Mouse (Mus musculus) hindbrain, embryonic 16.5 days (tissue): Measurements from ENCODE around the gene Atp13a2. TPM values are rescaled to one million over a fixed set of nuclear protein-coding genes. Genes with fewer than 3 reads are reported as not detected.

Experiments
- ATAC-seq: fragments of 200-750 bp; cut with Nextera tagmentation; 2 replicates; pipeline ENCODE4 v1.8.0; 2017; ENCODE audit warnings: moderate TSS enrichment, moderate library complexity
- H3K27ac ChIP-seq: fragments of 300-500 bp; sonication (generic); 2 replicates; pipeline ENCODE4 v1.5.1; 2014; ENCODE audit warnings: low read depth, mild to moderate bottlenecking, control low read depth, low read length, moderate library complexity
- H3K27me3 ChIP-seq: fragments of 300-500 bp; sonication (generic); replicated peaks from 2 replicates; pipeline ENCODE4 v1.6.1; 2014; ENCODE audit warnings: low read length; ENCODE audit not compliant: control insufficient read depth, insufficient read depth
- H3K36me3 ChIP-seq: fragments of 300-500 bp; sonication (generic); 2 replicates; pipeline ENCODE4 v1.6.1; 2014; ENCODE audit warnings: mild to moderate bottlenecking, low read length, moderate library complexity, mixed read lengths; ENCODE audit not compliant: control insufficient read depth, insufficient read depth
- H3K4me1 ChIP-seq: fragments of 300-500 bp; sonication (generic); 2 replicates; pipeline ENCODE4 v1.6.1; 2014; ENCODE audit warnings: low read depth, low read length; ENCODE audit not compliant: control insufficient read depth, insufficient read depth
- H3K4me2 ChIP-seq: fragments of 300-500 bp; sonication (generic); 2 replicates; pipeline ENCODE4 v1.6.1; 2014; ENCODE audit warnings: mild to moderate bottlenecking, low read length, control low read depth, moderate library complexity
- H3K4me3 ChIP-seq: fragments of 300-500 bp; sonication (generic); 2 replicates; pipeline ENCODE4 v1.5.1; 2014; ENCODE audit warnings: mild to moderate bottlenecking, low read length, control low read depth, moderate library complexity
- H3K9ac ChIP-seq: fragments of 300-500 bp; sonication (generic); 2 replicates; pipeline ENCODE4 v1.6.1; 2014; ENCODE audit warnings: low read depth, mild to moderate bottlenecking, control low read depth, low read length, moderate library complexity
- H3K9me3 ChIP-seq: fragments of 300-500 bp; sonication (generic); 2 replicates; pipeline ENCODE4 v1.6.1; 2014; ENCODE audit warnings: mild to moderate bottlenecking, low read length, moderate library complexity; ENCODE audit not compliant: control insufficient read depth
- WGBS: fragments of 180-500 bp; shearing (Covaris S2); extraction: QIAGEN DNeasy Blood & Tissue Kit; methylation state at CpG from one replicate; pipeline ENCODE4 v1.1.7; 2014; 5-methylcytosine and 5-hydroxymethylcytosine counted together
- polyA plus RNA-seq: library from polyadenylated mRNA; unstranded; fragments of >200 nt; fragmentation: Nextera tagmentation; extraction: Ambion mirVana; gene quantifications from 2 replicates; pipeline ENCODE4 v1.2.1, GENCODE M21; 2015

Gene Atp13a2
- polyA plus RNA-seq = 185 and 196 TPM in 2 replicates

DNA sequence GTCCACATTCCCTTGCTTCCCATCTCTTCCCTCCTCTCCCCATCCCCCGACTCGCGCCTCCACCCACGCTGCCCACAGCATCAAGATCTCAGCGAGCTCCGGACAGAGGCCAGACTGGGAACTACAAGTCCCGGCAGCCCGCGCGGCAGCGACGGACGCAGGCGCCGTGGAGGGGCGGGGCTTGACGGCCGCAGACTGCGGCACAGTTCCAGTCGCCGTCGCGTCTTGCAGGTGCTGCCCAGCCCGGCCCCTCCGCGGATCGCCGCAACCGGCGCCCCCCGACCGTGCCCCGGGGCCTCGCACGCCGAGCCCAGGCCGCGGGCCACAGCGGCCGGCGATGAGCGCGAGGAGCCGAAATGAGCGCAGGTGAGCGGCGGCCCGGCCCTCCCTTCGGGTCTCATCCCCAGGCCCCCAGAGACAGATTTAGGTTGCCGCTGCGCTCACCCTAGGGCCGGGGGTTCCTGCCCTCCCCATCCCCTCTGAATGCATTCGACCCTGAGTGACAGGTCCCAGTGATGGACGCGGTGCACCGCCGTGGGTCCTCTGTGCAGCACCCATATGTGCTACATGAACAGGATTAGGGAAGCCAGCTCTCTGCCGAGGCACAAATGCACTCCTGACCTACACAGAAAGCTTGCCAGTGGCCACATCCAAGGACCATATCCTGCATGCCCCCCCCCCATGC is at the start of gene Atp13a2:
Gene Atp13a2 (plus strand): TSS at position 163 of the 685 bp plus-strand sequence.
- peak within 1 kb of the TSS; percentile 83 for H3K27ac ChIP-seq
- peaks cover 30% of the 10 kb centered on the region for H3K4me1 ChIP-seq
- H3K36me3 ChIP-seq = no peaks in the 10 kb centered on the region

DNA sequence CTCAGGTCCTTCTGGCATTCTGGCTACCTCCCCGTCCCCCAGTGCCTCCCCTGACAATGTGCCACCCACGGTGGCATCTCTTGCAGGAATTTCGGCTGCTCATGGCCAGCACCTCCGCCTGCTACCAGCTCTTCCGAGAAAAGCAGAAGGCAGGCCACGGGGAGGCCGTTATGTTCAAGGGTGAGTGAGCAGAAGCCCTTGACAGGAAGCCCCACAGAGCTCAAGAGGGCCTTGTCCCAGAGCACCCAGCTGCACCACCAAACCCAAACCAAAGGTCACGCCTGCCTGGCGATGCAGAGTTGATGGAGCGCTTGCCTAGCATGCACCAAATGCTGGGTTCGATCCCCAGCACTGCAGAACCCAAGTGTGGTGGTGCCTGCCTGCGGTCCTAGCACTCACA is 42.3 kb upstream of the Atp13a2 start:
- H3K27ac ChIP-seq = no peak overlapping the region
- H3K27me3 ChIP-seq = no peaks in the 10 kb centered on the region
- no peak overlapping the region for H3K4me3 ChIP-seq
- H3K9me3 ChIP-seq = no peaks in the 10 kb centered on the region
- H3K9ac ChIP-seq = no peak overlapping the region
- no peaks in the 10 kb centered on the region for H3K36me3 ChIP-seq
- WGBS = 87% methylated on average over 12 of the region's 12 CpGs
- no peak for ATAC-seq
- H3K4me2 ChIP-seq = no peak overlapping the region
- H3K4me1 ChIP-seq = no peaks in the 10 kb centered on the region

More for the DNA sequence above, at the start of gene Atp13a2:
- no peaks in the 10 kb centered on the region for H3K9me3 ChIP-seq
- peak; percentile 89 for ATAC-seq
- peak within 1 kb of the TSS; percentile 59 for H3K4me2 ChIP-seq
- H3K9ac ChIP-seq = peak within 1 kb of the TSS; percentile 98
- WGBS = 0% methylated on average over 38 of the region's 58 CpGs
- H3K4me3 ChIP-seq = peak within 1 kb of the TSS; percentile 86
- H3K27me3 ChIP-seq = no peaks in the 10 kb centered on the region

DNA sequence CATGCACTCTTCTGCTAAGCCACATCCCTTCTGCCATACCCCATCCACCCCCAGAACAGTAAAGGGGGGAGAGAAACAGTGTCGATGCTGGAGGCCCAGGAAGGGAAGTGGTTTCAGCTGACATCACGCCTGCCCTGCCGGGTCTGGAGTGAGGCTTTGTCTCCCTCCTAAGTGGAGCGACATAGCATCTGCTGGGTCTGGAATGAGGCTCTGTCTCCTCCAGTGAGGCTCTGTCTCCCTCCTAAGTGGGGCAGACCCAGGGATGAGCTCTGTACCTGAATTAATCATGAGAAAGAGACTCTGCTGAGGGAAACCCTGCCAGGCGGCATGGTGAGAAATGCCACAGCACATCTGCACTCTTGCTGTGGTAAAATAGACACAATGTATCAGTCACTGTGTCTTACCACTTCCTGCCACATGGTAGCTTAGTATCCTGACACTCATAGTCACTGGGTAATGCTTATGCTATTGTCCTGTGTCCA is 41.7 kb upstream of the Atp13a2 start:
- Histone ChIP-seq H3K9me3 (no peaks in the 10 kb centered on the region), H3K4me2 (no peak overlapping the region), H3K36me3 (no peaks in the 10 kb centered on the region), H3K27me3 (no peaks in the 10 kb centered on the region), H3K9ac (no peak overlapping the region), H3K4me1 (no peaks in the 10 kb centered on the region), H3K27ac (no peak overlapping the region), H3K4me3 (no peak overlapping the region)
- ATAC-seq = no peak
- 76% methylated on average over 5 of the region's 5 CpGs for WGBS

DNA sequence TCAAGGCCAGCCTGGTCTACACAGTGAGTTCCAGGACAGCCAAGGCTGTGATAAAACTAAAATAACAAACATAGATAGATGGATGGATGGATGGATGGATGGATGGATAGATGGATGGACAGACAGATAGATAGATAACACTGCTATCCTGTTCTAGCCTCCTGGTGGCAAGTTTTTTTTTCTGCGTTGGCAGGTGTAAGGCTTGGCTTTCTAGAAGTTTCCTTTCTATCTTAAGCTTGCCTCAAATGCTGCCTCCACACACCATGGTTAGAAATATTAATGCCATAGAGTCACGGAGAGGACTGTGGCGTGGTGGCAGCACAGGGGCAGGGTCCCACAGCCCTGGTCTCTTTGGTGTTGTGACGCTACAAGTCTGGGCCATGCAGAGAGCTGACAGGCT is 41.1 kb upstream of the Atp13a2 start:
- Histone ChIP-seq H3K4me2 (no peak overlapping the region), H3K27ac (no peak overlapping the region), H3K27me3 (no peaks in the 10 kb centered on the region), H3K9me3 (no peaks in the 10 kb centered on the region), H3K4me1 (no peaks in the 10 kb centered on the region), H3K4me3 (no peak overlapping the region), H3K36me3 (no peaks in the 10 kb centered on the region), H3K9ac (no peak overlapping the region)
- no peak for ATAC-seq
- WGBS = 92% methylated on average over 4 of the region's 4 CpGs

DNA sequence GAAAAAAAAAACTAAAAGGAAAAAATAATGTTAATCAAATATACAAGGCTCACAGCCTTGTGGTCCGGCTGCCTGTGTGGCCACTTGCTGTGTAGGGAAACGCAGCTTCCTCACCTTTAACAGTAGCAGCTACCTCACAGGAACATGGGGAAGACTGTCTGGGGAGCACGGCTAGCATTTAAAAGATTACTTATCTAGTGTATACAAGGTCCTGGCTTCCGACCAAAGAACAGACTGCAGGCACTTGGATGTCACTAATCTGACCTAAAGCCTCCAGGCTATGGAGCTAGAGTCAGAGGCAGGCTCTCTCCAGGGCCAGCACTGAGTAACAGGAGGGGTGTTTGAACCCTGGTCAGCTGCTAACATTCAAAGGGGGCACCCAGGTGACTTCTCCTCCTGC is 40.6 kb upstream of the Atp13a2 start:
- Histone ChIP-seq H3K9ac (no peak overlapping the region), H3K36me3 (no peaks in the 10 kb centered on the region), H3K9me3 (no peaks in the 10 kb centered on the region), H3K4me2 (no peak overlapping the region), H3K4me3 (no peak overlapping the region), H3K27me3 (no peaks in the 10 kb centered on the region), H3K27ac (no peak overlapping the region), H3K4me1 (no peaks in the 10 kb centered on the region)
- 91% methylated on average over 4 of the region's 4 CpGs for WGBS
- no peak for ATAC-seq

DNA sequence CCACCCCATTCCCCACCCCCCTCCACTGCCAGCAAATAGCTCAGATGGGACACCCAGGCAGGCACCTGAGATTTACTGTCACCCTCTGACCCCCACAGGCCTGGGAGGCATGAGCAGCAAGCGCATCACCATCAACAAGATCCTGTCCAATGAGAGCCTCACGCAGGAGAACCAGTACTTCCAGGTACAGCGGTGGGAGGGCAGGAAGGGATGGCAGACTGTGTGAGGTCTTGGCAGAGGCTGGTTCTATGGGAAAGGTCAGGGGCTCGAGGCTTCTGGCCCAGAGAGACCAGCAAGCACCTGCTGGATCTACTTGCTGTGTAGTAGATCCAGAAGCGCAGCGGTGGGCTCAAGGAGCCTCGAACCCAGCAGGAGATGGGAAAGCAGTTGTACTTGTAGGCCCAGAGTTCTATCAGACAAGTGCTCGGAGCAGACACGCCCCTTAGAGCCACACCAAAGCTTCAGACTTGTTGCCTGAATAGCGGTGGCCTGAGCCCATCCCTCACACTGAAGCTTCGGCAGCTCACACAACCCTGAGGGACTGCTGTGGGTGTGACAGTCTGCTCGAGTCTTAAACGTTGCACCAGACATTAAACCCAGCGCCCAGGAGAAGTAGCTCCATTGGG is 40.0 kb upstream of the Atp13a2 start:
- Histone ChIP-seq H3K4me1 (no peaks in the 10 kb centered on the region), H3K36me3 (no peaks in the 10 kb centered on the region), H3K4me3 (no peak overlapping the region), H3K27me3 (no peaks in the 10 kb centered on the region), H3K27ac (no peak overlapping the region), H3K9me3 (no peaks in the 10 kb centered on the region), H3K4me2 (no peak overlapping the region), H3K9ac (no peak overlapping the region)
- 79% methylated on average over 14 of the region's 14 CpGs for WGBS
- ATAC-seq = no peak

DNA sequence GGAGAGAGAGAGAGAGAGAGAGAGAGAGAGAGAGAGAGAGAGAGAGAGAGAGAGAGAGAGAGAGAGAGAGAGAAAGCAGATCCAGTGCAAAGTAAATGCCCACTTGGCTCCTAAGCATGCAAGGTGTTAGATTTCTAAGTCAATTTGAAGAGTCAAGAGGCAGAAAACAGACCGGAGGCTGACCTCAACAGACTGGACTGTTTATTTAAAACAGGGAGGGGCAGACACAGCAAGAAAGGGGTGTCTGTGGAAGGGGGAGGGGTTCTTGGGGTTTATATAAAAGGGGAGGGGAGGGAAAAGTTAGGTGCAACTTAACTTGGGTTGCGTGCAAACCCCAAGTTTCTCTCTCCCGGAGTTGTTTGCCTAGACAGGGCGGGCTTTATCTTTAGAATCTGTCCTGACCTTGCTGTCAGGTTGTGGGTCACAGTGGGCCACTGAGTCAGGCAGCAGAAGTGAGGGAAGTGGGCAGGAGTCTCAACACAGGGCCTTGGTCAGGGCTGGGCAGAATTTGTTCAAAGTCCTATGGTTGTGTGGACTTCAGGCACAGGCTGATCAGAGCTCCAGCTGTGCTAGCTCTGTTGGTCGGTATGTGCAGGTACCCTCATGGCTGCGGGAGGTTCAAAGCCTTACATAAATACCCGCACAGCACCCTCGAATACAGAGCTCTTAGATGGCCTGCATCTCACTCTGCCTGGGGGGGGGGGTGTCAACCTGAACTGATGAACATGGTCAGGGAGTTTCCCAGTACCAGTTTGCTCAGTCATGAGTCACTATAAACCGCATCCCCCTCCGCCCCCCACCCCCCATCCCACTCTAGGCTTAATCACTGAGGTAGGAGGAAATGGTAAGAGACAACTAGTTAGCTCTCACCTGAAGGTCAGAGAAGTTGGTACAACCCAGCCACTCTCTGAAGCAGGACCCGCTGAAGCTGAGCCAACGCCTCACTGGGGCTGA is 38.9 kb upstream of the Atp13a2 start:
- H3K4me2 ChIP-seq = no peak overlapping the region
- H3K4me3 ChIP-seq = no peak overlapping the region
- no peaks in the 10 kb centered on the region for H3K4me1 ChIP-seq
- H3K27me3 ChIP-seq = no peaks in the 10 kb centered on the region
- no peaks in the 10 kb centered on the region for H3K9me3 ChIP-seq
- H3K9ac ChIP-seq = no peak overlapping the region
- WGBS = 89% methylated on average over 12 of the region's 12 CpGs
- no peaks in the 10 kb centered on the region for H3K36me3 ChIP-seq
- no peak for ATAC-seq
- H3K27ac ChIP-seq = no peak overlapping the region

DNA sequence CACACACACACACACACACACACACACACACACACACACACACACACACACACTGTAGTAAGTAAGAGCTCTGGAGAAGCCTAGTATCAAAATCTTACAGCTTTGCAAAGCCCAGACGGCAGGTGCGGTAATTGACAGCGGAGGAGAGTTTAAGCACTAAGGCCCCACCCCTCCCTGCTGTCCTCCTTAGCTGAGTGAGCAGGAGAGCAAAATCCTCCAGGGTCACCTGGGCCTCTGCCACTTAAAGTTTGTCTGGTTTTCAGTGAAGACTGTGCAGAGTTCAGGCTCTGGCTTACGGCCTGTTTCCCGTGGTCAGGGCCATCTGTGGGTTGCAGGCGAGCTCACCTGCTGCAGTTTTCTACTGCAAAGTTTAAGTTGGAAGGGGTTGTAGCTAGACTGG is 38.2 kb upstream of the Atp13a2 start:
- H3K9ac ChIP-seq = no peak overlapping the region
- no peak overlapping the region for H3K4me3 ChIP-seq
- 79% methylated on average over 6 of the region's 6 CpGs for WGBS
- no peak for ATAC-seq
- no peaks in the 10 kb centered on the region for H3K4me1 ChIP-seq
- no peaks in the 10 kb centered on the region for H3K27me3 ChIP-seq
- H3K4me2 ChIP-seq = no peak overlapping the region
- no peaks in the 10 kb centered on the region for H3K9me3 ChIP-seq
- H3K27ac ChIP-seq = no peak overlapping the region
- no peaks in the 10 kb centered on the region for H3K36me3 ChIP-seq

DNA sequence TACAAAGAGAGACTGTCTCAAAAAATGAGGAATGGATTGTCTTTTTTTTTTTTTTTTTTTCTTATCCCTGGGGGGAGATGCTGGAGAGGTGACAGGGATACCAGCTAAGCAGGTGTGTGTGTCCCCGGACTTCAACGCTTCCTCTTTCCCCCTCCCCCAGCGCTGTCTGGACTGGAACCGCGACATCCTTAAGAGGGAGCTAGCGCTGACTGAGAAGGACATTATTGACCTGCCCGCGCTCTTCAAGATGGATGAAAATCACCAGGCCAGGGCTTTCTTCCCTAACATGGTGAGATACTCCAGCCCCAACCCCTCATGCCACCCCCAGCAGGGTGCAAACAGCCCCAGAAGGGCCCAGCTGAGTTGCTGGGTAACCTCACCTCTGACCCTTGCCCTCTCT is 37.6 kb upstream of the Atp13a2 start:
- no peaks in the 10 kb centered on the region for H3K4me1 ChIP-seq
- no peaks in the 10 kb centered on the region for H3K27me3 ChIP-seq
- H3K27ac ChIP-seq = no peak overlapping the region
- H3K9me3 ChIP-seq = no peaks in the 10 kb centered on the region
- no peak overlapping the region for H3K9ac ChIP-seq
- 79% methylated on average over 8 of the region's 8 CpGs for WGBS
- no peaks in the 10 kb centered on the region for H3K36me3 ChIP-seq
- no peak for ATAC-seq
- H3K4me2 ChIP-seq = no peak overlapping the region
- no peak overlapping the region for H3K4me3 ChIP-seq
